Mouse (Mus musculus) forebrain, embryonic 16.5 days (tissue): ENCODE results near the gene Dnah7a. TPM values are rescaled to one million over a fixed set of nuclear protein-coding genes. Genes with fewer than 3 reads are reported as not detected.
"Not testable (repeated sequence)": the region's sequence is repeated elsewhere in the genome, so short reads cannot be mapped to it uniquely, and the experiment has no call there.

Source experiments
- ATAC-seq: fragments of 200-750 bp; cut with Nextera tagmentation; 2 replicates; pipeline ENCODE4 v1.8.0; 2017; ENCODE audit warnings: mild to moderate bottlenecking, moderate library complexity
- H3K27ac ChIP-seq: fragments of 300-500 bp; sonication (generic); 2 replicates; pipeline ENCODE4 v1.5.1; 2014; ENCODE audit warnings: low read length, control low read depth
- H3K27me3 ChIP-seq: fragments of 300-500 bp; sonication (generic); replicated peaks from 2 replicates; pipeline ENCODE4 v1.6.1; 2014; ENCODE audit warnings: low read length; ENCODE audit not compliant: control insufficient read depth, insufficient read depth
- H3K36me3 ChIP-seq: fragments of 300-500 bp; sonication (generic); 2 replicates; pipeline ENCODE4 v1.6.1; 2014; ENCODE audit not compliant: control insufficient read depth, insufficient read depth
- H3K4me1 ChIP-seq: fragments of 300-500 bp; sonication (generic); replicated peaks from 2 replicates; pipeline ENCODE4 v1.6.1; 2014; ENCODE audit warnings: low read length; ENCODE audit not compliant: control insufficient read depth, insufficient read depth
- H3K4me2 ChIP-seq: fragments of 300-500 bp; sonication (generic); 2 replicates; pipeline ENCODE4 v1.6.1; 2014; ENCODE audit warnings: mild to moderate bottlenecking, low read length, control low read depth
- H3K4me3 ChIP-seq: fragments of 300-500 bp; sonication (generic); replicated peaks from 2 replicates; pipeline ENCODE4 v1.5.1; 2014; ENCODE audit warnings: mild to moderate bottlenecking, low read length, control low read depth
- H3K9ac ChIP-seq: fragments of 300-500 bp; sonication (generic); replicated peaks from 2 replicates; pipeline ENCODE4 v1.6.1; 2014; ENCODE audit warnings: low read depth, low read length, control low read depth
- H3K9me3 ChIP-seq: fragments of 300-500 bp; sonication (generic); 2 replicates; pipeline ENCODE4 v1.6.1; 2016; ENCODE audit warnings: low read length; ENCODE audit not compliant: control insufficient read depth
- WGBS: fragments of 180-500 bp; shearing (Covaris S2); extraction: QIAGEN DNeasy Blood & Tissue Kit; methylation state at CpG from one replicate; pipeline ENCODE4 v1.1.7; 2014; 5-methylcytosine and 5-hydroxymethylcytosine counted together
- polyA plus RNA-seq: library from polyadenylated mRNA; unstranded; fragments of >200 nt; fragmentation: Nextera tagmentation; extraction: Ambion mirVana; gene quantifications from 2 replicates; pipeline ENCODE4 v1.2.1, GENCODE M21; 2015

Gene Dnah7a
- polyA plus RNA-seq = 7.6 and 7.7 TPM in 2 replicates

DNA sequence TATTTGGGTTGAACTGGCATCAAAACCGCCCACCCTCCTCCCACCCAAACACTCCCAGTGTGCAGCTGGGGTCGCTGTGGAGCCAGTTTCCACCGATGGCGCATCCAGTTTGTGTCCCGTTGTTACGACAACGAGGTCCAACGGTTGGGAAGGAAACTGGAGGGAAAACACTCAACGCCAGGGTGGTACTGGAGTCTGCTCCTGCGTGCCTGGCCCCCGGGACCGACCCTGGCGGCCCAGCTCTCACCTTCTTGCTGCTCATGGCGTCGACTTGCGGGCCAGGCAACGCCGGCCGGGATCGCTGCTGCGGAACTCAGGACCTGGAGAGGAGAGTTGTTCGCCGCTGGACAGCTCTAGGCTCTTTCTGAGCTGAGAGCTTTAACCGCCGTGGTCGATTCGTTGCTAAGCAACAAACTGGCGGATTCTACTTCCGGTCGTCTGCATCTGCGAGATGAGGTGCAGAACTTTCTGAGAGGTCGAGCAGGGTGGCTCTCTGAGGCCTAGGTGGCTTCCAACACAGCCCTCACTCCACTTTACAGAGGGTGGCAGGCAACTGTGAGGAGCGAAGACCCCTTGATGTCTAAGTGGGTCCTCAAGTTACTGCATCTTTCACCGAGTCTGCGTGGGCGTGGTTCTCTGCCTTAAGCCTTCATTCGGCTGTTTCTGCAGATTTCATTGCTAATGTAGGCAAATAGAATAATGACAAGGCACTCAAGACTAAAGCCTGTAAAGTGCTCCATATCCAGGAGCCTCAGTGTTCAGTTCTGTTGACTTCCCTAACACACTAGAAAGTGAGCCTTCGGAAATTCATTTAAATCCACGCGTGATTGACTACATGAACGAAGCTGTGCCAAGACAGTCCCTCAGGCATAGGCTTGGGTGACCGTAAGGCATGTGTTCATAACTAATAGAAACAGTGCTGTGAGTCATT, at the start of gene Dnah7a:
Dnah7a (minus strand) TSS at position 354 of the 931 bp plus-strand sequence.
- Histone ChIP-seq H3K27me3 (no peaks in the 10 kb centered on the region), H3K9ac (peak within 1 kb of the TSS; percentile 71), H3K27ac (peak within 1 kb of the TSS; percentile 75), H3K4me3 (peak within 1 kb of the TSS; percentile 67), H3K36me3 (no peaks in the 10 kb centered on the region), H3K4me1 (peaks cover 5% of the 10 kb centered on the region), H3K4me2 (peak within 1 kb of the TSS; percentile 83), H3K9me3 (no peaks in the 10 kb centered on the region)
- 12% methylated on average over 42 of the region's 42 CpGs for WGBS
- peak; percentile 90 for ATAC-seq

GRCm38 (mm10) chr1:53753501-53753900, 46.9 kb upstream of the Dnah7a start:
- H3K4me1 ChIP-seq, H3K9ac ChIP-seq, H3K27ac ChIP-seq, H3K9me3 ChIP-seq, H3K4me3 ChIP-seq, H3K4me2 ChIP-seq, H3K36me3 ChIP-seq, ATAC-seq, H3K27me3 ChIP-seq: not testable (repeated sequence)
- WGBS = 47% methylated on average over 2 of the region's 2 CpGs

- ATAC-seq = no peak
- no peaks in the 10 kb centered on the region for H3K27me3 ChIP-seq
- H3K27ac ChIP-seq = no peak overlapping the region
- no peak overlapping the region for H3K4me3 ChIP-seq
- 75% methylated on average over 1 of the region's 1 CpGs for WGBS
- no peaks in the 10 kb centered on the region for H3K4me1 ChIP-seq
- no peak overlapping the region for H3K4me2 ChIP-seq
- H3K36me3 ChIP-seq = no peaks in the 10 kb centered on the region
- no peak overlapping the region for H3K9ac ChIP-seq
- H3K9me3 ChIP-seq = no peaks in the 10 kb centered on the region
Measured at GRCm38 (mm10) chr1:53751144-53751543, 44.6 kb upstream of the Dnah7a start.

DNA sequence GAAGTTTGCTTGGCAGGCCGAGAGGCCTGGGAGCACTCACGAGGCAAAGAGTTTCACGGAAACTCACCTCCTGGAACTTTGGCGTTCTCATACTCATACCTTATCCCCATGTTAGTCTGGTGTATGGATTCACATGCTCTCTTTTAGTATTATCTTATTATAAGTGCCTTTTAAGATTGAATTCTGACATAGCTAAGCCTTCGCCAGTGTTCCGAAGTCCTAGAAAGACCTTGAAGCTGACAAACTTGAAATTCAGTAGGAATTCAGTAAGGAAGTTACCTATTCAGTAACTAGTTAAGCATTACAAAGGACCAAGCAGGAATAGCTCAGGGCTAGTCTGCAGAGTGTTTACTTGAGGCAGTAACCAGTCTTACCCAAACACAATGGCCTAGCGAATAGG, 44.1 kb upstream of the Dnah7a start:
- WGBS = 93% methylated on average over 7 of the region's 7 CpGs
- not testable (repeated sequence) for H3K9me3 ChIP-seq, H3K27ac ChIP-seq, H3K4me1 ChIP-seq, ATAC-seq, H3K9ac ChIP-seq, H3K36me3 ChIP-seq, H3K4me3 ChIP-seq, H3K27me3 ChIP-seq, H3K4me2 ChIP-seq

GRCm38 (mm10) chr1:53749881-53750385, 43.3 kb upstream of the Dnah7a start:
- H3K36me3 ChIP-seq, H3K27ac ChIP-seq, H3K9ac ChIP-seq, H3K27me3 ChIP-seq, H3K9me3 ChIP-seq, H3K4me1 ChIP-seq, H3K4me3 ChIP-seq, ATAC-seq, H3K4me2 ChIP-seq: not testable (repeated sequence)
- 36% methylated on average over 1 of the region's 1 CpGs for WGBS

DNA sequence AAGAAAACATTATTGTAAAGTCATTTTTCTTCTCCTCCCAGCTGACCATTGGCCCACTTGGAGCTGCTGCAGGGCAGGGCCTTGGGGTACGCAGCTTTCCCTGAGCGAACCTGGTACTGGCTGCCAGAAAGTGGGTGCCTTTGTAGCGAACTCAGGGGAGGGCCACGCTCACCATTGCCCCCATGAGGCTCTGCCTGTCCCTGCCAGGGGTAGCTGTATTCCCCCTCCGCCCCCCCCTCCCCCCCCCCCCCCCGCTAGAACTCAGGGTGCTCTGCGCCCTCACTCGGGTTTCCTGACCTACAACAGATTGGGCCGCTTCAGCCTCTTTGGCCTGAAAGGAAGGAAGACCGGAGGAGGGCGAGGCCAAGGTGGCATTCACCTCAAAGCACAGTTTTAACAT, 42.0 kb upstream of the Dnah7a start:
- Histone ChIP-seq H3K36me3 (no peaks in the 10 kb centered on the region), H3K9ac (no peak overlapping the region), H3K4me1 (no peaks in the 10 kb centered on the region), H3K27me3 (no peaks in the 10 kb centered on the region), H3K4me3 (no peak overlapping the region), H3K4me2 (no peak overlapping the region), H3K9me3 (no peaks in the 10 kb centered on the region), H3K27ac (no peak overlapping the region)
- ATAC-seq = no peak
- WGBS = 12% methylated on average over 7 of the region's 11 CpGs

DNA sequence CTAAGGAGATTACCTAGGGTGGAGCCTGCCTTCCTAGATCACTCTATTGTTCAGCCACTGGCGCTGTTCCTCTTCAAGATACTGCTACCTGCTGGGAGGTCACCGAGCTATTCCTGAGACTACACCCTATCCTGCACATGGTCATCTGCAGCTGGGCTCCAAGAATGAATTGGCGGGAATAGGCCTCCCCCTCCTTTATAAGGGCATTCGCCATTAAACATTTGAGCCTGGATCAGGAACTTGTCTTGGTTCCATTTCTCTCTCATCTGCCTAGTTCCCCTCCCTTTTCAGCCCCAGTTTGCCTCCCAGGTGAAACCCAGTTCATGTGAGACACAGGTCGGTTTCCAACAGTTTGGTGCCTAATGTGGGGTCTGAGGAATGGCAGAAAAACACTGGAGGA, 39.4 kb upstream of the Dnah7a start:
- H3K36me3 ChIP-seq = no peaks in the 10 kb centered on the region
- no peaks in the 10 kb centered on the region for H3K4me1 ChIP-seq
- H3K9ac ChIP-seq = no peak overlapping the region
- no peak overlapping the region for H3K27ac ChIP-seq
- ATAC-seq = no peak
- H3K4me2 ChIP-seq = no peak overlapping the region
- H3K27me3 ChIP-seq = peaks cover 4% of the 10 kb centered on the region; the same call in 1 of the 2 replicates
- H3K9me3 ChIP-seq = no peaks in the 10 kb centered on the region
- 64% methylated on average over 5 of the region's 5 CpGs for WGBS
- no peak overlapping the region for H3K4me3 ChIP-seq

- Histone ChIP-seq H3K4me1 (no peaks in the 10 kb centered on the region), H3K9me3 (no peaks in the 10 kb centered on the region), H3K27ac (no peak overlapping the region), H3K27me3 (peaks cover 4% of the 10 kb centered on the region), H3K9ac (no peak overlapping the region), H3K4me3 (no peak overlapping the region), H3K4me2 (no peak overlapping the region), H3K36me3 (no peaks in the 10 kb centered on the region)
- no peak for ATAC-seq
- 84% methylated on average over 3 of the region's 3 CpGs for WGBS
Measured at GRCm38 (mm10) chr1:53741742-53742458, 35.3 kb upstream of the Dnah7a start.

DNA sequence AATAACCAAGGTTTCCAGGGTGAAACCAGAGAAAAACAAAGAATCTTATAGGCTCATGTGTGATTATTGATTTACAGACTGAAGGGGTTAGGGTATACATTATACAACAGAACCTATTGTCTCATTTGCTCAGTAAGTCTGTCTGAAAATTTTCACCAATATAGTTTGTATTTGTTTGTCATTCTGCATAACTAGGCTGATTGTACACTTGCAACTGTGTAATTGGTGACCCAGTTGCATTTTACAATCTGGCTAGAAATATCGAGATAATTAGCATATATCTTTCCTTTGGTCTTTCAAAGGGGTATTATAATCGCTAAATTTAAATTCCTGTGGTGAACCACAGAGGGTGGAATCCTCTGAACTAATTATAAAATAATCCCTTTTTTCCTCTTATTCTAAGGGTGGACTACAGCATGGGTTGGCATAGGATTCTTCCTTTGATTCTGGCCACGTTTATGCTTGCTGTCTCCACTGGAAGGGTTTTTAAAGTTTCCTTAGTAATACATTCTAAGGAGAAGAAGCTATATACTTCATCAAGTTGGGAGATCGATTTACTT, 34.3 kb upstream of the Dnah7a start:
- H3K9ac ChIP-seq = no peak overlapping the region
- ATAC-seq = 0 out of 2 replicates have a peak, but pooled peaks have one; percentile 45
- WGBS = 24% methylated on average over 4 of the region's 4 CpGs
- peaks cover 5% of the 10 kb centered on the region for H3K27me3 ChIP-seq
- no peak overlapping the region for H3K27ac ChIP-seq
- no peaks in the 10 kb centered on the region for H3K4me1 ChIP-seq
- no peak overlapping the region for H3K4me2 ChIP-seq
- H3K4me3 ChIP-seq = no peak overlapping the region
- H3K36me3 ChIP-seq = no peaks in the 10 kb centered on the region
- no peaks in the 10 kb centered on the region for H3K9me3 ChIP-seq
